Mouse (Mus musculus) brain, embryonic 14.5 days (tissue): ENCODE measurements around the gene Nr3c2.

Source experiments
- CTCF ChIP-seq: fragments of 200-500 bp; IDR thresholded peaks from 2 replicates; pipeline ENCODE4 v1.5.1; 2012; ENCODE audit warnings: inconsistent platforms, mild to moderate bottlenecking, moderate library complexity, borderline replicate concordance; ENCODE audit not compliant: insufficient read depth, insufficient read length; ENCODE audit errors: extremely low read depth
- POLR2A ChIP-seq: fragments of 200-500 bp; IDR thresholded peaks from 2 replicates; pipeline ENCODE4 v1.6.1; 2012; ENCODE audit warnings: mild to moderate bottlenecking, inconsistent platforms, borderline replicate concordance; ENCODE audit not compliant: poor library complexity, insufficient read depth, insufficient read length, severe bottlenecking; ENCODE audit errors: extremely low read depth

GRCm38 (mm10) chr8:76971761-76972404 is 72.6 kb downstream of the Nr3c2 start:
- no peak for TF ChIP-seq CTCF
- no peak for TF ChIP-seq POLR2A
